Mouse (Mus musculus) liver, embryonic 14.5 days (tissue): ENCODE data around the gene Hipk4. TPM values are rescaled to one million over a fixed set of nuclear protein-coding genes. Genes with fewer than 3 reads are reported as not detected.
A peak's percentile ranks its signal among the peaks of the same experiment; 100 is the strongest.

Experiments
- ATAC-seq: fragments of 200-750 bp; cut with Nextera tagmentation; 2 replicates; pipeline ENCODE4 v1.8.0; 2017; ENCODE audit warnings: moderate number of reproducible peaks, mild to moderate bottlenecking, moderate library complexity; ENCODE audit not compliant: insufficient read depth
- DNase-seq, 3 experiments: peaks; one replicate each; pipeline ENCODE4 v3.0.0-alpha.2; 2012 to 2013; ENCODE audit warnings: low read depth in 3 of 3, low spot score in 3 of 3
- H3K27ac ChIP-seq: fragments of 300-500 bp; sonication (generic); 2 replicates; pipeline ENCODE4 v1.5.1; 2014; ENCODE audit warnings: moderate library complexity, mild to moderate bottlenecking, control low read depth, inconsistent platforms
- H3K27me3 ChIP-seq: fragments of 300-500 bp; sonication (generic); 2 replicates; pipeline ENCODE4 v1.6.1; 2014; ENCODE audit warnings: mild to moderate bottlenecking, low read length, moderate library complexity; ENCODE audit not compliant: control insufficient read depth, insufficient read depth
- H3K36me3 ChIP-seq: fragments of 300-500 bp; sonication (generic); replicated peaks from 2 replicates; pipeline ENCODE4 v1.6.1; 2014; ENCODE audit warnings: low read depth; ENCODE audit not compliant: control insufficient read depth, insufficient read depth
- H3K4me1 ChIP-seq, 2 experiments: fragments of 200-500 bp in 1 of 2; fragments of 300-500 bp in 1 of 2; sonication (generic) in 1 of 2; replicated peaks; 2 replicates each; pipeline ENCODE4 v1.6.1; 2012 to 2014; ENCODE audit warnings: antibody characterized with exemption in 1 of 2, inconsistent platforms in 1 of 2, low read length in 1 of 2; ENCODE audit not compliant: control insufficient read depth in 2 of 2, insufficient read depth in 2 of 2
- H3K4me2 ChIP-seq: fragments of 300-500 bp; sonication (generic); 2 replicates; pipeline ENCODE4 v1.6.1; 2014; ENCODE audit warnings: low read depth, mild to moderate bottlenecking, control low read depth, moderate library complexity
- H3K4me3 ChIP-seq, 2 experiments: fragments of 200-500 bp in 1 of 2; fragments of 300-500 bp in 1 of 2; sonication (generic) in 1 of 2; 2 replicates each; pipeline ENCODE4 v1.5.1; 2012 to 2014; ENCODE audit warnings: low read depth in 2 of 2, low read length in 2 of 2, mild to moderate bottlenecking in 2 of 2, control low read depth in 1 of 2, inconsistent platforms in 1 of 2, moderate library complexity in 1 of 2; ENCODE audit not compliant: insufficient read depth in 1 of 2
- H3K9ac ChIP-seq: fragments of 300-500 bp; sonication (generic); replicated peaks from 2 replicates; pipeline ENCODE4 v1.6.1; 2014; ENCODE audit warnings: mild to moderate bottlenecking, control low read depth, moderate library complexity
- H3K9me3 ChIP-seq: fragments of 300-500 bp; sonication (generic); 2 replicates; pipeline ENCODE4 v1.6.1; 2016; ENCODE audit warnings: low read length, mixed read lengths; ENCODE audit not compliant: control insufficient read depth
- CTCF ChIP-seq: IDR thresholded peaks from 2 replicates; pipeline ENCODE4 v1.5.1; 2016; ENCODE audit warnings: antibody characterized with exemption, low read depth, control low read depth
- EP300 ChIP-seq: IDR thresholded peaks from 2 replicates; pipeline ENCODE4 v1.6.1; 2016; ENCODE audit warnings: antibody characterized with exemption, low read depth
- WGBS: fragments of 180-500 bp; shearing (Covaris S2); extraction: QIAGEN DNeasy Blood & Tissue Kit; methylation state at CpG from one replicate; pipeline ENCODE4 v1.1.7; 2014; ENCODE audit not compliant: insufficient replicate concordance; 5-methylcytosine and 5-hydroxymethylcytosine counted together
- polyA plus RNA-seq, 2 experiments: library from polyadenylated mRNA; depleted of rRNA in 1 of 2; stranded (reverse) in 1 of 2; unstranded in 1 of 2; fragments of >200 nt; fragmentation: Nextera tagmentation in 1 of 2; extraction: Ambion mirVana in 1 of 2; gene quantifications; 2 replicates each; pipeline versions ENCODE4 v1.2.1 to v1.2.3; 2012 to 2014

The Hipk4 gene
- polyA plus RNA-seq, 2 experiments, result 0.49 TPM; not detected in 1

DNA sequence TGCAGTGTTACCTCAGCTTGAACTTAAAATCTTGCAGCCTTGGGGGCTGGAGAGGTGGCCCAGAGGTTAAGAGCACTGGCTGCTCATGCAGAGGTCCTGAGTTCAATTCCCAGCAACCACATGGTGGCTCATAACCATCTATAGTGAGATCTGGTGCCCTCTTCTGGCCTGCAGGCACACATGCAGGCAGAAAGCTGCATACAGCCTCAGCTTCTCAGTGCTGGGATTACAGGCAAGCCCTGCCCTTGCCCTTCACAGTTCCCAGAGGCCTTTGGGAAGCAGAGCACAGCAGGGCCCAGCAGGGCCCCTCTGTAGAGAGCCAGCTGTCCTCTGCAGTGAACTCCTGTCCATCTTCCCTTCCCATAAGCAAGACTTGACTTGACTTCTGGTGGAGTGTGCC lies 3.0 kb upstream of the Hipk4 start:
- Histone ChIP-seq H3K4me1 (peaks cover 0 to under 1% of the 10 kb centered on the region in 2 experiments; a peak in 1 of 4 replicates), H3K9me3 (no peaks in the 10 kb centered on the region), H3K27ac (no peak overlapping the region), H3K36me3 (no peaks in the 10 kb centered on the region), H3K4me2 (no peak overlapping the region), H3K4me3 (no peak overlapping the region), H3K9ac (no peak overlapping the region), H3K27me3 (no peaks in the 10 kb centered on the region)
- ATAC-seq, result no peak
- no peak for DNase-seq
- TF ChIP-seq CTCF (peak; percentile 72), EP300 (no peak)

DNA sequence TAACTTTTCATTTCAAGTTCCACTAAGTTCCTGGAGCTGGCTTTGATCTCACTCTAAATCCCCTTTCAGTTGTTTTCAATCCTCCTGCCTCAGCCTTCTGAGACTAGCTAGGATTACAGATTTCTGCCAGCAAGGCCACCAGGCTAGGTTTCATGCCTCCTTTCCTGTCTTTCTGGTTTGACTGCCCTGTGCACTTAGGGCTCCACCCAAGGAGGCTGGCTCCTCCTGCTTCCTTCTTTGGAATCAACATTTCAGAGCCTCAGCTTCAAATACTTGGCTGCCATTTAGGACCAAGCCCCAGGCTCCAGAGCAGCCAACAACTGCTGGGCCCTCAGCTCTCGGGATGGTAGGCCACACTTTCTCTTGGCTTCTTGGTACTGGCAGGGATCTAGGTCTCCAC lies 2.5 kb upstream of the Hipk4 start:
- H3K4me3 ChIP-seq, result no peak overlapping the region
- no peak overlapping the region for H3K27ac ChIP-seq
- H3K27me3 ChIP-seq, result no peaks in the 10 kb centered on the region
- ATAC-seq (no peak), DNase-seq (no peak)
- no peak overlapping the region for H3K4me2 ChIP-seq
- TF ChIP-seq CTCF, result no peak
- no peak for TF ChIP-seq EP300
- H3K9me3 ChIP-seq, result no peaks in the 10 kb centered on the region
- no peaks in the 10 kb centered on the region for H3K36me3 ChIP-seq
- H3K9ac ChIP-seq, result no peak overlapping the region
- WGBS, result 72% methylated on average over 1 of the region's 1 CpGs
- H3K4me1 ChIP-seq, result peaks cover 5% of the 10 kb centered on the region in 2 experiments

DNA sequence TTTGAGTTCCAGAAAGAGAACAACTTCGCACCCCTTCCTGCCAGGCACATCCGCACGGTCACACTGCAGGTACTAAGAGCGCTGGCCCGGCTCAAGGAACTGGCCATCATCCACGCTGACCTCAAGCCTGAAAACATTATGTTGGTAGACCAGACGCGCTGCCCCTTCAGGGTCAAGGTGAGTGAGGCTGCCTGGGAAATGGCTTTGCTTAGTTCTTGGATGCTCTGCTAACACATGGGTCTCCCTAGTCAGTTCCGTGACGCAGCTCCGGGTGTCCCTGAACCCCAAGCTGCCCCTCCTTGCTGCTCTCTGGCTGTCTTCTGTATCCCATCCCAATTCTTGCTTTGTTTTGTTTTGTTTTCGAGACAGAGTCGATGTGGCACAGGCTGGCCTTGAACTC lies 738 bp downstream of the Hipk4 start:
- H3K27me3 ChIP-seq, result no peaks in the 10 kb centered on the region
- H3K27ac ChIP-seq, result no peak overlapping the region
- DNase-seq (no peak), ATAC-seq (no peak)
- peaks cover 15 to 16% of the 10 kb centered on the region in 2 experiments for H3K4me1 ChIP-seq
- TF ChIP-seq CTCF, result no peak
- no peak for TF ChIP-seq EP300
- H3K4me2 ChIP-seq, result no peak overlapping the region
- no peaks in the 10 kb centered on the region for H3K9me3 ChIP-seq
- H3K36me3 ChIP-seq, result no peaks in the 10 kb centered on the region
- 82% methylated on average over 13 of the region's 13 CpGs for WGBS
- no peak overlapping the region for H3K9ac ChIP-seq
- no peak overlapping the region for H3K4me3 ChIP-seq

DNA sequence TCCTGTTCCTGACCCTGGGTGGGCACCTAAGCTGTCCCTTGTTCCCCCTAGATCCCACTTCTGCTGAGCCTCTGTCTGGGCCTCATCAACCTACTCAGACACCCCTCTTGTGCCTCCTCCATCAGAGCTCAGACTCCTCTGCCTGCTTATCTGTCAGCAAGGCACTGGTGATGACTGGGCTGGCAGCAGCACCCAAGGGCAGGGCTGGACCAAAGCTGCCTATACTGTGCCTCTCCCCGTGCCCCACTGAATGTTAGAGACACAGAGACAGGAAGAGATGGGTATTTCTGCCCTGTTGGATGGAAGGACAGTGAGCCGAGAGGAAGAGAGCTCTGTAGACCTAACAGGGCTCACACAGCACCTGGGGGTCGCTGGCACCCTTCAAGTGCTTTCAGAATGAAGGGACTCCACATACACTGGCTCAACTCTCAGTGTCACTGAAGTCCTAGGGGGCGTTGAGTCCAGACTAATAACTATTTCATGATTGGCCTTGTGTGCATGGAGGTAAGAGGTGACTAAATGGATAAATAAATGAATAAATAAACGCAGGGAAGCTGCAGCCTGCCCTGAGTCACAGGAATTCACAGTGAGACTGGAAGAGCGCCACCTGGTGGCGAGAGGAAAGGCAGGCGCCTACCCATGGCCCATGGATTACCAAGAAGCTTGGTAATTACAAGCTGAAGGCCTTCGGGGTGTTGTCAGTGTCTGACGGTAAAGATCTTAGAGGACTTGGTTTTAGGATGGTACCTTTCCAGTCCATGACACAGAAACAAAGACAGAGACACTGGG lies 3.2 kb downstream of the Hipk4 start:
- Histone ChIP-seq H3K9me3 (no peaks in the 10 kb centered on the region), H3K4me2 (peak overlapping the region; percentile 72), H3K27ac (peak overlapping the region; percentile 82), H3K36me3 (no peaks in the 10 kb centered on the region), H3K4me3 (peak overlapping the region; percentile 25 to 34; a peak in 2 of 4 replicates), H3K27me3 (no peaks in the 10 kb centered on the region), H3K4me1 (peaks cover 15 to 16% of the 10 kb centered on the region in 2 experiments), H3K9ac (peak overlapping the region; percentile 58)
- DNase-seq, result peak; percentile 76 to 80 (median 80)
- WGBS, result 14% methylated on average over 10 of the region's 10 CpGs
- peak; percentile 5 for TF ChIP-seq EP300
- TF ChIP-seq CTCF, result peak; percentile 100
- ATAC-seq, result peak; percentile 98

DNA sequence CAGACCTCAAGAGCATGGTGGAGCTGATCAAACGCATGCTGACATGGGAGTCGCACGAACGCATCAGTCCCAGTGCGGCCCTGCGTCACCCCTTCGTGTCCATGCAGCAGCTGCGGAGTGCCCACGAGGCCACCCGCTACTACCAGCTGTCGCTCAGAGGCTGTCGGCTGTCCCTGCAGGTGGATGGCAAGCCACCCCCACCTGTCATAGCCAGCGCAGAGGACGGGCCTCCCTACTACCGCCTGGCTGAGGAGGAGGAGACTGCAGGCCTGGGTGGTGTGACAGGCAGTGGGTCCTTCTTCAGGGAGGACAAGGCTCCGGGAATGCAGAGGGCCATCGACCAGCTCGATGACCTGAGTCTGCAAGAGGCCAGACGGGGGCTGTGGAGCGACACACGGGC lies 6.0 kb downstream of the Hipk4 start:
- ATAC-seq (no peak), DNase-seq (no peak)
- no peak overlapping the region for H3K4me2 ChIP-seq
- TF ChIP-seq CTCF (peak; percentile 22; the same call in 1 of the 2 replicates), EP300 (no peak)
- H3K4me1 ChIP-seq, result peaks cover 15 to 18% of the 10 kb centered on the region in 2 experiments
- no peak overlapping the region for H3K4me3 ChIP-seq
- no peak overlapping the region for H3K9ac ChIP-seq
- WGBS, result 86% methylated on average over 21 of the region's 21 CpGs
- no peak overlapping the region for H3K27ac ChIP-seq
- no peaks in the 10 kb centered on the region for H3K9me3 ChIP-seq
- H3K27me3 ChIP-seq, result no peaks in the 10 kb centered on the region
- peaks cover 11% of the 10 kb centered on the region; the same call in 1 of the 2 replicates for H3K36me3 ChIP-seq
